Mouse (Mus musculus) embryonic fibroblast, embryonic 13.5 days (primary cell): ENCODE results near the gene H2-T23.
"Not testable (repeated sequence)": the region's sequence is repeated elsewhere in the genome, so short reads cannot be mapped to it uniquely, and the experiment has no call there.

ENCODE experiments used
- CTCF ChIP-seq: IDR thresholded peaks from 2 replicates; pipeline ENCODE4 v1.5.1; 2011; ENCODE audit warnings: mild to moderate bottlenecking, control low read depth, low read length, moderate library complexity, borderline replicate concordance; ENCODE audit not compliant: insufficient read depth
- POLR2A ChIP-seq: IDR thresholded peaks from 2 replicates; pipeline ENCODE4 v1.6.1; 2011; ENCODE audit warnings: low read depth, mild to moderate bottlenecking, control low read depth, low read length, moderate library complexity

GRCm38 (mm10) chr17:36040604-36041003 lies 7.9 kb upstream of the H2-T23 start:
- TF ChIP-seq CTCF, POLR2A: not testable (repeated sequence)
